In genomic region chr9:44398087-44398486, GRCm38 (mm10) we compare ENCODE assay signal across 8 mouse cellular contexts. TPM values are rescaled to one million over a fixed set of nuclear protein-coding genes. Genes with fewer than 3 reads are reported as not detected.
DNase-seq lines count a peak whose midpoint lies in the region; ATAC-seq and TF ChIP-seq lines count a peak whose summit lies in the region.

No protein-coding gene starts in this region.

- no peaks in the 10 kb centered on the region for H3K9me3 ChIP-seq in midbrain, embryonic 10.5 days (replicated peaks)
- H3K9me3 ChIP-seq in midbrain, embryonic 11.5 days (ENCODE audit: control insufficient read depth, low read length), result no peaks in the 10 kb centered on the region
- H3K9me3 ChIP-seq in hindbrain, embryonic 11.5 days (ENCODE audit: control insufficient read depth, low read length), result no peaks in the 10 kb centered on the region
- no peaks in the 10 kb centered on the region for H3K9me3 ChIP-seq in limb, embryonic 14.5 days (ENCODE audit: control insufficient read depth, low read length)
- no peaks in the 10 kb centered on the region for H3K9me3 ChIP-seq in stomach, postnatal 0 days (ENCODE audit: control insufficient read depth, low read length)

- H3K36me3 ChIP-seq in midbrain, embryonic 10.5 days, result peaks cover 44% of the 10 kb centered on the region
- H3K36me3 ChIP-seq in midbrain, embryonic 11.5 days (ENCODE audit: control insufficient read depth, insufficient read depth, low read length), result peaks cover 7% of the 10 kb centered on the region
- H3K36me3 ChIP-seq in hindbrain, embryonic 11.5 days (ENCODE audit: control insufficient read depth, insufficient read depth, low read length), result no peaks in the 10 kb centered on the region
- peaks cover 29% of the 10 kb centered on the region for H3K36me3 ChIP-seq in limb, embryonic 14.5 days (ENCODE audit: control insufficient read depth, insufficient read depth, low read length)
- peaks cover 16% of the 10 kb centered on the region for H3K36me3 ChIP-seq in stomach, postnatal 0 days (ENCODE audit: control insufficient read depth, insufficient read depth, low read length)

- TF ChIP-seq CTCF in stomach, postnatal 0 days (IDR thresholded peaks at IDR 0.05; ENCODE audit: low read depth), result no peak

- ATAC-seq in midbrain, embryonic 11.5 days (ENCODE audit: low FRiP score), result no peak
- no peak for ATAC-seq in hindbrain, embryonic 11.5 days (ENCODE audit: low FRiP score)
- ATAC-seq in limb, embryonic 14.5 days (ENCODE audit: low FRiP score, low read depth), result no peak
- no peak for ATAC-seq in stomach, postnatal 0 days (ENCODE audit: low FRiP score, low TSS enrichment)

- H3K27me3 ChIP-seq in midbrain, embryonic 10.5 days (ENCODE audit: low read depth, poor library complexity, severe bottlenecking), result peaks cover 13% of the 10 kb centered on the region
- H3K27me3 ChIP-seq in midbrain, embryonic 11.5 days (ENCODE audit: control insufficient read depth, insufficient read depth, low read length), result no peaks in the 10 kb centered on the region
- no peaks in the 10 kb centered on the region for H3K27me3 ChIP-seq in hindbrain, embryonic 11.5 days (ENCODE audit: control insufficient read depth, insufficient read depth, low read length)
- no peaks in the 10 kb centered on the region for H3K27me3 ChIP-seq in limb, embryonic 14.5 days (ENCODE audit: control insufficient read depth, insufficient read depth, low read length)
- H3K27me3 ChIP-seq in stomach, postnatal 0 days (ENCODE audit: control insufficient read depth, insufficient read depth, low read length), result no peaks in the 10 kb centered on the region

- no peak for TF ChIP-seq EP300 in stomach, postnatal 0 days (optimal IDR thresholded peaks at IDR 0.05)

- peak overlapping the region; percentile 85 for H3K4me3 ChIP-seq in midbrain, embryonic 10.5 days
- H3K4me3 ChIP-seq in midbrain, embryonic 11.5 days (ENCODE audit: low read depth, low read length), result no peak overlapping the region
- peak overlapping the region; percentile 79; the same call in 1 of the 2 replicates for H3K4me3 ChIP-seq in hindbrain, embryonic 11.5 days (ENCODE audit: low read depth, low read length)
- H3K4me3 ChIP-seq in limb, embryonic 14.5 days (replicated peaks; ENCODE audit: low read length), result peak overlapping the region; percentile 66
- no peak overlapping the region for H3K4me3 ChIP-seq in stomach, postnatal 0 days (ENCODE audit: low read depth, low read length)

- H3K4me1 ChIP-seq in midbrain, embryonic 10.5 days, result peaks cover 34% of the 10 kb centered on the region
- peaks cover 7% of the 10 kb centered on the region; the same call in 1 of the 2 replicates for H3K4me1 ChIP-seq in midbrain, embryonic 11.5 days (ENCODE audit: control insufficient read depth, insufficient read depth, low read length)
- peaks cover 3% of the 10 kb centered on the region; the same call in 1 of the 2 replicates for H3K4me1 ChIP-seq in hindbrain, embryonic 11.5 days (replicated peaks; ENCODE audit: control insufficient read depth, insufficient read depth, low read length)
- no peaks in the 10 kb centered on the region for H3K4me1 ChIP-seq in limb, embryonic 14.5 days (ENCODE audit: control insufficient read depth, insufficient read depth, low read length)
- H3K4me1 ChIP-seq in stomach, postnatal 0 days (replicated peaks; ENCODE audit: control insufficient read depth, insufficient read depth), result no peaks in the 10 kb centered on the region

- TF ChIP-seq POLR2A in limb, embryonic 14.5 days (IDR thresholded peaks at IDR 0.05; ENCODE audit: borderline replicate concordance, extremely low read depth, insufficient read depth, insufficient read length), result no peak

- peak overlapping the region; percentile 90 for H3K27ac ChIP-seq in midbrain, embryonic 10.5 days (replicated peaks)
- no peak overlapping the region for H3K27ac ChIP-seq in midbrain, embryonic 11.5 days (ENCODE audit: low read depth, low read length)
- peak overlapping the region; percentile 44; the same call in 1 of the 2 replicates for H3K27ac ChIP-seq in hindbrain, embryonic 11.5 days (ENCODE audit: low read depth, low read length)
- no peak overlapping the region for H3K27ac ChIP-seq in limb, embryonic 14.5 days (replicated peaks; ENCODE audit: low read depth, low read length)
- H3K27ac ChIP-seq in stomach, postnatal 0 days (replicated peaks), result peak overlapping the region; percentile 41; the same call in 1 of the 2 replicates

- no peak overlapping the region; the same call in 1 of the 2 replicates for H3K4me2 ChIP-seq in midbrain, embryonic 11.5 days
- H3K4me2 ChIP-seq in hindbrain, embryonic 11.5 days (replicated peaks; ENCODE audit: low read depth, low read length), result peak overlapping the region; percentile 95
- peak overlapping the region; percentile 93; the same call in 1 of the 2 replicates for H3K4me2 ChIP-seq in limb, embryonic 14.5 days (replicated peaks; ENCODE audit: low read depth, low read length, severe bottlenecking)
- H3K4me2 ChIP-seq in stomach, postnatal 0 days (replicated peaks; ENCODE audit: low read depth), result peak overlapping the region; percentile 93

- no peak overlapping the region; the same call in 1 of the 2 replicates for H3K9ac ChIP-seq in midbrain, embryonic 11.5 days (ENCODE audit: low read length)
- H3K9ac ChIP-seq in hindbrain, embryonic 11.5 days (ENCODE audit: low read depth, low read length), result peak overlapping the region; percentile 13; the same call in 1 of the 2 replicates
- no peak overlapping the region for H3K9ac ChIP-seq in limb, embryonic 14.5 days (ENCODE audit: low read depth, low read length, severe bottlenecking)
- H3K9ac ChIP-seq in stomach, postnatal 0 days (ENCODE audit: low read length), result no peak overlapping the region; the same call in 1 of the 2 replicates

- 22% methylated on average over 4 of the region's 4 CpGs for WGBS in midbrain, embryonic 10.5 days
- 16% methylated on average over 4 of the region's 4 CpGs for WGBS in midbrain, embryonic 11.5 days
- 17% methylated on average over 4 of the region's 4 CpGs for WGBS in hindbrain, embryonic 11.5 days
- 15% methylated on average over 4 of the region's 4 CpGs for WGBS in limb, embryonic 14.5 days
- WGBS in stomach, postnatal 0 days, result 28% methylated on average over 4 of the region's 4 CpGs

- DNase-seq in midbrain, embryonic 10.5 days (ENCODE audit: low spot score), result no peak
- DNase-seq in midbrain, embryonic 11.5 days (ENCODE audit: low spot score, missing footprints), result no peak
- peak; percentile 31 for DNase-seq in hindbrain, embryonic 11.5 days (ENCODE audit: low spot score)
- DNase-seq in limb, embryonic 14.5 days (ENCODE audit: low spot score), result no peak
- DNase-seq in stomach, postnatal 0 days (ENCODE audit: low spot score), result peak; percentile 37
- no peak for DNase-seq in frontal cortex, postnatal 25 days (ENCODE audit: low spot score in 2 of 2)
- no peak for DNase-seq in ovary, adult 18-20 months (ENCODE audit: low spot score)
- DNase-seq in cerebellum, postnatal 25 days, result no peak

RNA-seq across cellular contexts. Expression of gene Slc37a4, which starts 1.4 kb away (rescaled TPM):
- 17.2 and 20.5 TPM in 2 replicates for polyA plus RNA-seq in midbrain, embryonic 10.5 days (2016; fragmentation: Nextera tagmentation; extraction: Ambion mirVana)
- 20.8 and 21.1 TPM in 2 replicates for polyA plus RNA-seq in midbrain, embryonic 11.5 days (2014; fragmentation: Nextera tagmentation; extraction: Ambion mirVana)
- 27.9 and 31.5 TPM in 2 replicates for polyA plus RNA-seq in hindbrain, embryonic 11.5 days (2014; fragmentation: Nextera tagmentation; extraction: Ambion mirVana)
- 17.5 and 21.6 TPM in 2 replicates for polyA plus RNA-seq in limb, embryonic 14.5 days (2012; rRNA removed)
- polyA plus RNA-seq in limb, embryonic 14.5 days (2014; fragmentation: Nextera tagmentation; extraction: Ambion mirVana), result 12.5 and 16.0 TPM in 2 replicates
- 18.1 and 18.4 TPM in 2 replicates for polyA plus RNA-seq in stomach, postnatal 0 days (2015; fragmentation: Nextera tagmentation; extraction: Ambion mirVana)

RNA-seq across cellular contexts. Expression of gene Rps25, which starts 8.9 kb away (rescaled TPM):
- polyA plus RNA-seq in midbrain, embryonic 10.5 days (2016; fragmentation: Nextera tagmentation; extraction: Ambion mirVana), result 1,926 and 2,208 TPM in 2 replicates
- polyA plus RNA-seq in midbrain, embryonic 11.5 days (2014; fragmentation: Nextera tagmentation; extraction: Ambion mirVana), result 1,710 and 1,826 TPM in 2 replicates
- 1,535 and 1,670 TPM in 2 replicates for polyA plus RNA-seq in hindbrain, embryonic 11.5 days (2014; fragmentation: Nextera tagmentation; extraction: Ambion mirVana)
- polyA plus RNA-seq in limb, embryonic 14.5 days (2012; rRNA removed), result 680 and 1,089 TPM in 2 replicates
- 2,627 and 2,837 TPM in 2 replicates for polyA plus RNA-seq in limb, embryonic 14.5 days (2014; fragmentation: Nextera tagmentation; extraction: Ambion mirVana)
- polyA plus RNA-seq in stomach, postnatal 0 days (2015; fragmentation: Nextera tagmentation; extraction: Ambion mirVana), result 2,137 and 2,228 TPM in 2 replicates

RNA-seq across cellular contexts. Expression of gene Trappc4, which starts 9.3 kb away (rescaled TPM):
- 216 and 244 TPM in 2 replicates for polyA plus RNA-seq in midbrain, embryonic 10.5 days (2016; fragmentation: Nextera tagmentation; extraction: Ambion mirVana)
- 225 and 239 TPM in 2 replicates for polyA plus RNA-seq in midbrain, embryonic 11.5 days (2014; fragmentation: Nextera tagmentation; extraction: Ambion mirVana)
- polyA plus RNA-seq in hindbrain, embryonic 11.5 days (2014; fragmentation: Nextera tagmentation; extraction: Ambion mirVana), result 255 and 264 TPM in 2 replicates
- polyA plus RNA-seq in limb, embryonic 14.5 days (2012; rRNA removed), result 81.5 and 85.7 TPM in 2 replicates
- 127 and 144 TPM in 2 replicates for polyA plus RNA-seq in limb, embryonic 14.5 days (2014; fragmentation: Nextera tagmentation; extraction: Ambion mirVana)
- 95.9 and 97.6 TPM in 2 replicates for polyA plus RNA-seq in stomach, postnatal 0 days (2015; fragmentation: Nextera tagmentation; extraction: Ambion mirVana)

RNA-seq across cellular contexts. Expression of gene Hyou1, which starts 18.8 kb away (rescaled TPM):
- 40.2 and 42.1 TPM in 2 replicates for polyA plus RNA-seq in midbrain, embryonic 10.5 days (2016; fragmentation: Nextera tagmentation; extraction: Ambion mirVana)
- 28.1 and 30.1 TPM in 2 replicates for polyA plus RNA-seq in midbrain, embryonic 11.5 days (2014; fragmentation: Nextera tagmentation; extraction: Ambion mirVana)
- polyA plus RNA-seq in hindbrain, embryonic 11.5 days (2014; fragmentation: Nextera tagmentation; extraction: Ambion mirVana), result 29.7 and 31.8 TPM in 2 replicates
- 64.1 and 64.4 TPM in 2 replicates for polyA plus RNA-seq in limb, embryonic 14.5 days (2012; rRNA removed)
- 27.5 and 28.5 TPM in 2 replicates for polyA plus RNA-seq in limb, embryonic 14.5 days (2014; fragmentation: Nextera tagmentation; extraction: Ambion mirVana)
- polyA plus RNA-seq in stomach, postnatal 0 days (2015; fragmentation: Nextera tagmentation; extraction: Ambion mirVana), result 18.0 and 18.5 TPM in 2 replicates

RNA-seq across cellular contexts. Expression of gene Ccdc84, which starts 20.3 kb away (rescaled TPM):
- polyA plus RNA-seq in midbrain, embryonic 10.5 days (2016; fragmentation: Nextera tagmentation; extraction: Ambion mirVana), result 25.4 and 29.9 TPM in 2 replicates
- 24.2 and 31.9 TPM in 2 replicates for polyA plus RNA-seq in midbrain, embryonic 11.5 days (2014; fragmentation: Nextera tagmentation; extraction: Ambion mirVana)
- polyA plus RNA-seq in hindbrain, embryonic 11.5 days (2014; fragmentation: Nextera tagmentation; extraction: Ambion mirVana), result 21.7 and 22.0 TPM in 2 replicates
- polyA plus RNA-seq in limb, embryonic 14.5 days (2012; rRNA removed), result 54.3 and 57.3 TPM in 2 replicates
- 24.8 and 25.4 TPM in 2 replicates for polyA plus RNA-seq in limb, embryonic 14.5 days (2014; fragmentation: Nextera tagmentation; extraction: Ambion mirVana)
- 16.4 and 16.6 TPM in 2 replicates for polyA plus RNA-seq in stomach, postnatal 0 days (2015; fragmentation: Nextera tagmentation; extraction: Ambion mirVana)

Comparison
In these comparisons a context has a peak if more than half of its experiments do, and no peak if none do; other contexts are left out.
1. H3K27ac ChIP-seq: peak in midbrain, embryonic 10.5 days (single experiment), hindbrain, embryonic 11.5 days (single experiment) and stomach, postnatal 0 days (single experiment); none in midbrain, embryonic 11.5 days (single experiment) and limb, embryonic 14.5 days (single experiment).
2. H3K4me3 ChIP-seq: peak in midbrain, embryonic 10.5 days (single experiment), hindbrain, embryonic 11.5 days (single experiment) and limb, embryonic 14.5 days (single experiment); none in midbrain, embryonic 11.5 days (single experiment) and stomach, postnatal 0 days (single experiment).
3. DNase-seq: peak in hindbrain, embryonic 11.5 days (single experiment) and stomach, postnatal 0 days (single experiment); none in midbrain, embryonic 10.5 days (single experiment), midbrain, embryonic 11.5 days (single experiment), limb, embryonic 14.5 days (single experiment), frontal cortex, postnatal 25 days (0 of 2), ovary, adult 18-20 months (single experiment) and cerebellum, postnatal 25 days (0 of 2).